Mouse (Mus musculus): ENCODE measurements around the gene Smoc1. TPM values are rescaled to one million over a fixed set of nuclear protein-coding genes. Genes with fewer than 3 reads are reported as not detected.
A peak's percentile ranks its signal among the peaks of the same experiment; 100 is the strongest.

Smoc1 gene
- polyA plus RNA-seq, 1 experiment from 2014 or later: 7.9 TPM

DNA sequence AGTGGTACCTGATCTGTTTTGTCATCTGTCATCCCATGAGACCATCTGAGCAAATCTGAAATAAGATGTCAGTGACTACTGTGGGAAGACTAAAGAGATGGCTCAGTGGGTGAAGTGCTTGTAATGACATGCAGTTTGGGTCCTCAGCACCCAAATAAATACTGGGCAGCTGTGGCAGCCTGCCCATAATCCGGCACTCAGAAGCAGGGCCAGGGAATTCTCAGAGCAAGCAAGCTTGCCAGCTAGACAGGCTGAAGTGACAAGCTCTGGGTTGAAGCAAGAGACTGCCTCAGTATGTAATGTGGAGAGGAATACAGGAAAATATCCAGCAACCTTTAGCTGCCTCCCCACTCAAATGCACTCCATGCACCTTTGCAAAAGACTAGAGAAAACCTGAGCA lies 58.6 kb downstream of the Smoc1 start:
- Histone ChIP-seq H3K9me3 (replicated peaks; ENCODE audit: control insufficient read depth, low read length) (no peaks in the 10 kb centered on the region), H3K9ac (ENCODE audit: low read length) (no peak overlapping the region)
- 46% methylated on average over 1 of the region's 1 CpGs for WGBS

DNA sequence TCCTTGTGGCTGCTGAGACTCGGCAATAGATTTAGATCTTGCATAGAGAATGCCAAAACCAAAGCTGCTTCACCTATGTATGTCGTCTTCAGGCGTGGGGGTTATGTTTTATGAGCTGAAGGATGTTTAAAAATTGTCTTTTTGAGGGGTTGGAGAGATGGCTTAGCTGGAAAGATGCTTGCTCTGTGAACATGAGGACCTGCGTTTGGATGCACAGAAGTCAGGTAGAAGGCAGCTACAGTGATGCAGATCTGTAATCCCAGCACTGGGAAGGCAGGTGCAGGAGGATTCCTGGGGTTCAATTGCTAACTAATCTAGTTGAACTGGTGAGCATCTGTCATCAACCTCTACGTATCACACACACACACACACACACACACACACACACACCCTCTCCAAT lies 61.5 kb downstream of the Smoc1 start:
- WGBS: 61% methylated on average over 5 of the region's 5 CpGs

More for the DNA sequence above, 58.6 kb downstream of the Smoc1 start:
- ATAC-seq (ENCODE audit: insufficient read depth, low FRiP score): no peak
- H3K27me3 ChIP-seq (ENCODE audit: control insufficient read depth, insufficient read depth, low read length): no peaks in the 10 kb centered on the region
- H3K4me3 ChIP-seq (replicated peaks; ENCODE audit: low read length): no peak overlapping the region
- no peaks in the 10 kb centered on the region for H3K36me3 ChIP-seq (ENCODE audit: control insufficient read depth, insufficient read depth, low read length)
- H3K4me2 ChIP-seq (ENCODE audit: low read depth, low read length): no peak overlapping the region
- H3K4me1 ChIP-seq (ENCODE audit: control insufficient read depth, insufficient read depth, low read length): no peaks in the 10 kb centered on the region
- H3K27ac ChIP-seq (ENCODE audit: low read length): no peak overlapping the region

DNA sequence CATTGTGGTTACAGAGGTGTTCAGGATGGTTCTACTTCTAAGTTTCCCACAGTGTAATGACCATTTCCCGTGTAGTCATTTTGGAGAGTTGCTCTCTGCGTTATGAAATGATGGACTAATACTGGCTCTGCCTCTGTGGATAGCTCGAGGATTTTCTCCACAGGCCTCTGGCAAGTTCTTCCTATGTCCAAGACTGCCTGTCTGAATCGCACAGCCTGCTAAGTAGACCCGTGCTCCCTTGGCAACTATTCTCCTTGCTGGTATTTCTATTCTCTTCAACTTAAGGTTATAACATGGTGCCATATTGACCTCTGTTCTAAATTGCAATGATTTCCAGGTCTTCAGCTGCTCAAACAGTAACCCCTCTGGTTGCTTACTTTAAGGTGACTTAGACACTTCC lies 65.0 kb downstream of the Smoc1 start:
- 83% methylated on average over 5 of the region's 5 CpGs for WGBS
- Histone ChIP-seq H3K4me3 (replicated peaks; ENCODE audit: low read length) (no peak overlapping the region), H3K9me3 (replicated peaks; ENCODE audit: control insufficient read depth, low read length) (no peaks in the 10 kb centered on the region), H3K4me2 (ENCODE audit: low read depth, low read length) (no peak overlapping the region), H3K27me3 (ENCODE audit: control insufficient read depth, insufficient read depth, low read length) (no peaks in the 10 kb centered on the region), H3K27ac (ENCODE audit: low read length) (no peak overlapping the region), H3K36me3 (ENCODE audit: control insufficient read depth, insufficient read depth, low read length) (no peaks in the 10 kb centered on the region), H3K9ac (ENCODE audit: low read length) (no peak overlapping the region), H3K4me1 (ENCODE audit: control insufficient read depth, insufficient read depth, low read length) (no peaks in the 10 kb centered on the region)
- no peak for ATAC-seq (ENCODE audit: insufficient read depth, low FRiP score)

More for the DNA sequence above, 61.5 kb downstream of the Smoc1 start:
- H3K4me1 ChIP-seq (ENCODE audit: control insufficient read depth, insufficient read depth, low read length): no peaks in the 10 kb centered on the region
- H3K4me3 ChIP-seq (replicated peaks; ENCODE audit: low read length): no peak overlapping the region
- no peaks in the 10 kb centered on the region for H3K36me3 ChIP-seq (ENCODE audit: control insufficient read depth, insufficient read depth, low read length)
- H3K9me3 ChIP-seq (replicated peaks; ENCODE audit: control insufficient read depth, low read length): no peaks in the 10 kb centered on the region
- H3K27me3 ChIP-seq (ENCODE audit: control insufficient read depth, insufficient read depth, low read length): no peaks in the 10 kb centered on the region
- no peak overlapping the region for H3K9ac ChIP-seq (ENCODE audit: low read length)
- no peak for ATAC-seq (ENCODE audit: insufficient read depth, low FRiP score)
- H3K27ac ChIP-seq (ENCODE audit: low read length): no peak overlapping the region
- no peak overlapping the region for H3K4me2 ChIP-seq (ENCODE audit: low read depth, low read length)

DNA sequence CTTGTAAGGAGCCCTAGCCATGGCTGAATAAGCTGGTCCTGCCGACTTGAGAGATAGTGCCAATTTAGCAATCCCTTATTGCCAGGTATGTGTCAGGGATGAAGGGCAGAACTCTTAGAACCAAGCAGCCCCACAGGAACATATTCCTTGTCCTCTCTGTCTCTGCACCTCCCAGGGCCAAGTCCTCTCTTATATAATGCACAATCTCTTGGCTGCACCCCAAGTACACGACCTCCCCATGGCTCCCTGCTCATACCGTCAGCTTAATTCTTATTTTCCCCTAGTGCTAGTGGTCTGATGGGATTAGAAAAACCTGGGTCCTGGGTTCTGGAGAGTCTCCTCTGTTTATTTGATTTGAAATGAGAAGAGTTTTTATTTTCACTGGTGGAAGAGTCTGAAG lies 66.0 kb downstream of the Smoc1 start:
- no peaks in the 10 kb centered on the region for H3K27me3 ChIP-seq (ENCODE audit: control insufficient read depth, insufficient read depth, low read length)
- no peaks in the 10 kb centered on the region for H3K4me1 ChIP-seq (ENCODE audit: control insufficient read depth, insufficient read depth, low read length)
- 66% methylated on average over 3 of the region's 3 CpGs for WGBS
- no peak overlapping the region for H3K27ac ChIP-seq (ENCODE audit: low read length)
- ATAC-seq (ENCODE audit: insufficient read depth, low FRiP score): no peak
- H3K9ac ChIP-seq (ENCODE audit: low read length): no peak overlapping the region
- no peak overlapping the region for H3K4me2 ChIP-seq (ENCODE audit: low read depth, low read length)
- no peaks in the 10 kb centered on the region for H3K36me3 ChIP-seq (ENCODE audit: control insufficient read depth, insufficient read depth, low read length)
- no peak overlapping the region for H3K4me3 ChIP-seq (replicated peaks; ENCODE audit: low read length)
- no peaks in the 10 kb centered on the region for H3K9me3 ChIP-seq (replicated peaks; ENCODE audit: control insufficient read depth, low read length)

DNA sequence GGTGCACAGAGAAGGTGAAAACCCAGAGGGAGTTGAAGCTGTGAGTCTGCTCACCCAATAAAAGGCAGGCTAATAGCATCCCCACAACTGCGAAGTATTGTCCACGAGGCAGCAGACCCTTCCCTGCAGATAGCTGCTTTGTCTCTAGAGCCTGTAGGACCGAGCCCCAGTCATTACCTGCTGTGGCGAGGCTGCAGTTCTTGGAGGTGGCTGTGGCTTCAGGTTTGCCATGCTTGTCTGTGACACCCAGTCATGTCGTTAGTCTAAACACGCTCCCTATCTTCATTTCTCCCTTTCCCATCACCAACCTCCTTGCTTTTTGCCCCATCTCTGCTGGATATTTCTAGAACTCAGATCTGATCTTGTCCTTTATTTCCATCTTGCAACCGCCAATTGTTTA lies 66.6 kb downstream of the Smoc1 start:
- Histone ChIP-seq H3K36me3 (ENCODE audit: control insufficient read depth, insufficient read depth, low read length) (no peaks in the 10 kb centered on the region), H3K27ac (ENCODE audit: low read length) (no peak overlapping the region), H3K27me3 (ENCODE audit: control insufficient read depth, insufficient read depth, low read length) (no peaks in the 10 kb centered on the region), H3K4me1 (ENCODE audit: control insufficient read depth, insufficient read depth, low read length) (no peaks in the 10 kb centered on the region), H3K9me3 (replicated peaks; ENCODE audit: control insufficient read depth, low read length) (no peaks in the 10 kb centered on the region), H3K9ac (ENCODE audit: low read length) (no peak overlapping the region), H3K4me2 (ENCODE audit: low read depth, low read length) (no peak overlapping the region), H3K4me3 (replicated peaks; ENCODE audit: low read length) (no peak overlapping the region)
- WGBS: 78% methylated on average over 7 of the region's 7 CpGs
- ATAC-seq (ENCODE audit: insufficient read depth, low FRiP score): no peak

DNA sequence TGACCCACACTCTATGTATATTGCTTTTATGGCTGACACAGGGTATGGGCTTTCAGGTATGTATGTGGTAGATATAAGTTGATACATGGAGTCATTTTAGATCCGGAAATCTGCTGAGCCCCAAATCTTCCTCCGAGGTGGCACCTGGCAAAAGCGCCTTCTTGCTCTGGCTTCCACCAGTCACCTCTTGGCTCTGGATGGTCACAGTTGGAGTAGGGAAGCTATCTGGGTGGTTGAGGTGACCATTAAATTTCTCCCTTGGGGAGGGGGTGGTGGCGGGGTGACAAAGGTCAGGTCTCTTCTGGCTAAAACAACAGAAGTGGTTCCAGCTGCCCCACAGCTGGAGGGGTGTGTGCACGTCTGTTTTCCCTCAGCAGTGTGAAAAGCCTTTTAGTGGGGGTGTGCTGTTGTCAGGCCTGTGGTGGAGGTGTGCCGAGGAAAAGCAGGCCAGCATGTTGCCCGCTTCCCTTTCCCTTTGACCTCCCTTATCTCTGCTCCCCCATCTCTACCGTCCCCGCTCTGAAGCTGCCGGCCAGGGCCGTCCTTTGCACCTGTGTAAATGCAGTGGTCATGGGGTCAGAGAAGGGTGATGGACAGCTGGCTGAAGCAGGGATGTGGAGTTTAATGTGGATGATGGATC lies 68.3 kb downstream of the Smoc1 start:
- WGBS: 35% methylated on average over 11 of the region's 11 CpGs
- no peak overlapping the region for H3K4me2 ChIP-seq (ENCODE audit: low read depth, low read length)
- H3K9ac ChIP-seq (ENCODE audit: low read length): no peak overlapping the region
- no peaks in the 10 kb centered on the region for H3K36me3 ChIP-seq (ENCODE audit: control insufficient read depth, insufficient read depth, low read length)
- H3K4me3 ChIP-seq (replicated peaks; ENCODE audit: low read length): no peak overlapping the region
- H3K27ac ChIP-seq (ENCODE audit: low read length): no peak overlapping the region
- ATAC-seq (ENCODE audit: insufficient read depth, low FRiP score): 0 out of 2 replicates have a peak, but pooled peaks have one; percentile 17
- H3K4me1 ChIP-seq (ENCODE audit: control insufficient read depth, insufficient read depth, low read length): no peaks in the 10 kb centered on the region
- H3K27me3 ChIP-seq (ENCODE audit: control insufficient read depth, insufficient read depth, low read length): no peaks in the 10 kb centered on the region
- no peaks in the 10 kb centered on the region for H3K9me3 ChIP-seq (replicated peaks; ENCODE audit: control insufficient read depth, low read length)

DNA sequence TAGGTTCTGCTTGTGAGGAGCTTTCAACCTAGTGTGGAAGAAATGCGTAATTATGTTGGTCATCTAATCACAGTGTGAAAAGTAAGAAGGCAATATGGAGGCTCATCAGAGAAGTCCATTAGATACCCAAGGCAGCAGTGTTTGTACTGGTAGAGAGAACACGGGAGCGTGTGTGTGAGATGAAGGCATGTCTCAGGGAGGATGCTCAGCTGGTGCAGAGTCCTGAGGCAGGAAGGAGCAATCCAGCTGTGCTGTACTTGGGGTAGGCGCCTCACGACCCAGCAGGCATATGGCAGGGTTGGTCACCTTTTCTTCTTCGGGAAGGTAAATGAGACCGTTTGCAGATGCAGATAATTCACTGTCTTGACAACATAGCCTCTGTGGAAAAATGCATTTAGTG lies 70.7 kb downstream of the Smoc1 start:
- Histone ChIP-seq H3K4me2 (ENCODE audit: low read depth, low read length) (no peak overlapping the region), H3K4me3 (replicated peaks; ENCODE audit: low read length) (no peak overlapping the region), H3K4me1 (ENCODE audit: control insufficient read depth, insufficient read depth, low read length) (no peaks in the 10 kb centered on the region), H3K27me3 (ENCODE audit: control insufficient read depth, insufficient read depth, low read length) (no peaks in the 10 kb centered on the region), H3K36me3 (ENCODE audit: control insufficient read depth, insufficient read depth, low read length) (no peaks in the 10 kb centered on the region), H3K9ac (ENCODE audit: low read length) (no peak overlapping the region), H3K27ac (ENCODE audit: low read length) (no peak overlapping the region), H3K9me3 (replicated peaks; ENCODE audit: control insufficient read depth, low read length) (no peaks in the 10 kb centered on the region)
- WGBS: 65% methylated on average over 7 of the region's 7 CpGs
- ATAC-seq (ENCODE audit: insufficient read depth, low FRiP score): no peak

DNA sequence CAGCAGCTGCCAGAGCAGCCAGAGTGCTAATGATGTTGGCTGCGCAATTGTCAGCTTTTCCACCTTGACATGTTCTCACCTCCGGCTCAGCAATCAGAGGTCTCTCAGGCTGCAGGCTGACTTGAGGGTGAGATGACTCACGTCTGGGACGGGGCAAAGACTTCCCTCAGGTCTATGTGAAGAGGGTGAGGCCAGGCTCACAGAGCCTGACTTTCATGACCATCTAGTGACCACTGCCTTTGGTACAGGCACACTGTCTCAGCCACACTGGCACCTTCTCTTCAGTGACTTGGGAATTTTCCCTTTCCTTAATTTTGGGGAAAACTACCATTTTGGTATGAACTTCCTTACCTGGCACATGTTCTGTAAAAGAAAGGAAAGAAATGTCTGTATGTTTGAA lies 71.1 kb downstream of the Smoc1 start:
- H3K4me1 ChIP-seq (ENCODE audit: control insufficient read depth, insufficient read depth, low read length): no peaks in the 10 kb centered on the region
- ATAC-seq (ENCODE audit: insufficient read depth, low FRiP score): no peak
- no peak overlapping the region for H3K27ac ChIP-seq (ENCODE audit: low read length)
- H3K9me3 ChIP-seq (replicated peaks; ENCODE audit: control insufficient read depth, low read length): no peaks in the 10 kb centered on the region
- WGBS: 52% methylated on average over 4 of the region's 4 CpGs
- no peaks in the 10 kb centered on the region for H3K36me3 ChIP-seq (ENCODE audit: control insufficient read depth, insufficient read depth, low read length)
- no peak overlapping the region for H3K4me3 ChIP-seq (replicated peaks; ENCODE audit: low read length)
- H3K4me2 ChIP-seq (ENCODE audit: low read depth, low read length): no peak overlapping the region
- H3K27me3 ChIP-seq (ENCODE audit: control insufficient read depth, insufficient read depth, low read length): no peaks in the 10 kb centered on the region
- no peak overlapping the region for H3K9ac ChIP-seq (ENCODE audit: low read length)

DNA sequence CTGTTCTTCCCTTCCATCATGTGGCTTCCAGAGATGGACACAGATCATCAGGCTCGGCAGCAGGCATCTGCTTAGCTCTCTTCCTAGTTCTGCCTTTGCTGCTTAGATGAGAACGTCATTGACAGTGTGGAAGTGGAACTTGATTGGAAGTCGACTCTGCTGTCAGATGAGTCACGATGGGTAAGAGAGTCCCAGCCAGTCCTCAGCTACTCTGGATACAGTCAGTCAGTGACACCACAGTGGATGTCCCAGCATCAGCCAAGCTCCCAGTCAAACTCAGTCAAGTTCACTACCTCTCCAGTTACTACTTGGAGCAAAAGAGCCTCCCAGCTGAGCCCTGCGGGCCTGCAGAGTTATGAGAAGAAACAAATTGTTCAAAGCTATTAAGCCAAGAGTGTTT lies 72.6 kb downstream of the Smoc1 start:
- no peaks in the 10 kb centered on the region for H3K4me1 ChIP-seq (ENCODE audit: control insufficient read depth, insufficient read depth, low read length)
- no peak for ATAC-seq (ENCODE audit: insufficient read depth, low FRiP score)
- no peak overlapping the region for H3K9ac ChIP-seq (ENCODE audit: low read length)
- 74% methylated on average over 5 of the region's 5 CpGs for WGBS
- no peaks in the 10 kb centered on the region for H3K27me3 ChIP-seq (ENCODE audit: control insufficient read depth, insufficient read depth, low read length)
- no peak overlapping the region for H3K27ac ChIP-seq (ENCODE audit: low read length)
- H3K4me3 ChIP-seq (replicated peaks; ENCODE audit: low read length): no peak overlapping the region
- H3K4me2 ChIP-seq (ENCODE audit: low read depth, low read length): no peak overlapping the region
- H3K9me3 ChIP-seq (replicated peaks; ENCODE audit: control insufficient read depth, low read length): no peaks in the 10 kb centered on the region
- H3K36me3 ChIP-seq (ENCODE audit: control insufficient read depth, insufficient read depth, low read length): no peaks in the 10 kb centered on the region
